Mouse (Mus musculus) E14TG2a.4 (cell line): ENCODE results near the gene Deup1.

Experiments
- CTCF ChIP-seq: conservative IDR thresholded peaks from 2 replicates; pipeline ENCODE4 v1.5.1; 2014; ENCODE audit warnings: low read length
- NANOG ChIP-seq: IDR thresholded peaks from 2 replicates; pipeline ENCODE4 v1.6.1; 2014; ENCODE audit warnings: borderline replicate concordance, low read length, mixed read lengths
- POU5F1 ChIP-seq: IDR thresholded peaks from 2 replicates; pipeline ENCODE4 v1.6.1; 2014; ENCODE audit warnings: low read length, borderline replicate concordance

- TF ChIP-seq CTCF: no peak
- no peak for TF ChIP-seq POU5F1
- TF ChIP-seq NANOG: no peak
Measured at GRCm38 (mm10) chr9:15585956-15586355, 41.8 kb downstream of the Deup1 start.
